Mouse (Mus musculus) forebrain, embryonic 11.5 days (tissue): Measurements from ENCODE around the gene Ank3. TPM values are rescaled to one million over a fixed set of nuclear protein-coding genes. Genes with fewer than 3 reads are reported as not detected.

ENCODE experiments used
- ATAC-seq: fragments of 200-750 bp; cut with Nextera tagmentation; replicated peaks from 2 replicates; pipeline ENCODE4 v1.8.0; 2017; ENCODE audit warnings: moderate TSS enrichment; ENCODE audit not compliant: low FRiP score
- DNase-seq: peaks from one replicate; pipeline ENCODE4 v3.0.0-alpha.2; 2017; ENCODE audit warnings: low spot score
- H3K27ac ChIP-seq: fragments of 300-500 bp; sonication (generic); 2 replicates; pipeline ENCODE4 v1.5.1; 2014; ENCODE audit warnings: low read depth, low read length
- H3K27me3 ChIP-seq: fragments of 300-500 bp; sonication (generic); 2 replicates; pipeline ENCODE4 v1.6.1; 2014; ENCODE audit warnings: mild to moderate bottlenecking, low read length, mixed read lengths; ENCODE audit not compliant: control insufficient read depth, insufficient read depth
- H3K36me3 ChIP-seq: fragments of 300-500 bp; sonication (generic); 2 replicates; pipeline ENCODE4 v1.6.1; 2014; ENCODE audit warnings: mild to moderate bottlenecking, low read length, moderate library complexity, mixed read lengths; ENCODE audit not compliant: control insufficient read depth, insufficient read depth
- H3K4me1 ChIP-seq: fragments of 300-500 bp; sonication (generic); replicated peaks from 2 replicates; pipeline ENCODE4 v1.6.1; 2014; ENCODE audit warnings: low read length, mixed read lengths; ENCODE audit not compliant: control insufficient read depth, insufficient read depth
- H3K4me2 ChIP-seq: fragments of 300-500 bp; sonication (generic); 2 replicates; pipeline ENCODE4 v1.6.1; 2014; ENCODE audit warnings: low read depth, mild to moderate bottlenecking, low read length, moderate library complexity, mixed read lengths; ENCODE audit not compliant: severe bottlenecking
- H3K4me3 ChIP-seq: fragments of 300-500 bp; sonication (generic); 2 replicates; pipeline ENCODE4 v1.5.1; 2014; ENCODE audit warnings: low read depth, low read length
- H3K9ac ChIP-seq: fragments of 300-500 bp; sonication (generic); 2 replicates; pipeline ENCODE4 v1.6.1; 2014; ENCODE audit warnings: low read length
- H3K9me3 ChIP-seq: fragments of 300-500 bp; sonication (generic); 2 replicates; pipeline ENCODE4 v1.6.1; 2016; ENCODE audit warnings: low read length, mixed read lengths; ENCODE audit not compliant: control insufficient read depth
- WGBS: fragments of 180-500 bp; shearing (Covaris S2); extraction: QIAGEN DNeasy Blood & Tissue Kit; methylation state at CpG from one replicate; pipeline ENCODE4 v1.1.7; 2014; 5-methylcytosine and 5-hydroxymethylcytosine counted together
- polyA plus RNA-seq: library from polyadenylated mRNA; unstranded; fragments of >200 nt; fragmentation: Nextera tagmentation; extraction: Ambion mirVana; gene quantifications from 2 replicates; pipeline ENCODE4 v1.2.1, GENCODE M21; 2014

Gene Ank3
- polyA plus RNA-seq, 1 experiment from 2014 or later = 44.5 TPM

- WGBS = 84% methylated on average over 4 of the region's 4 CpGs
- Histone ChIP-seq H3K27me3 (no peaks in the 10 kb centered on the region), H3K9me3 (no peaks in the 10 kb centered on the region), H3K9ac (no peak overlapping the region), H3K36me3 (no peaks in the 10 kb centered on the region), H3K27ac (no peak overlapping the region), H3K4me3 (no peak overlapping the region), H3K4me1 (no peaks in the 10 kb centered on the region), H3K4me2 (no peak overlapping the region)
- no peak for DNase-seq
- no peak for ATAC-seq
These were observed 358.5 kb downstream of the Ank3 start for GRCm38 (mm10) chr10:69756956-69757672.

DNA sequence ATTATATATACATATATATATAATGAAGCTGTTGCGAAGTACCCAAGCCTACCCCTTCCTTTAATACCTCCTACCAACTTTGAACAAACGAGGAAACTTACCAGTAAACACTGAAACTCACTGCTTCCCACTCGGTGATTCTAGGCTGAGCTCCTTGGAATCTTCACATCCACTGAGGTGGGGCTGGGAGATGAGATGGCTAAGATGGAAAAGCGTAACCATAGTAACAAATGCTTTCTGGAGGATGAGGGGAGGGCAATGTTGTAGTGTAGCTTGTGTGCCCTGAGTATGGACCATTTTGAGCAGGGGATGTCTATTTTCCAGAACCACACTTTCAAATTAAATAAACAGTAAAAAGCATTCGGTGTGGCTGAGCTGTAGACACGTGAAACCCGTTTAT lies 364.4 kb downstream of the Ank3 start:
- WGBS = 80% methylated on average over 7 of the region's 7 CpGs
- ATAC-seq = no peak

GRCm38 (mm10) chr10:69764402-69764801 lies 365.8 kb downstream of the Ank3 start:
- H3K4me1 ChIP-seq = no peaks in the 10 kb centered on the region
- no peak for DNase-seq
- no peak overlapping the region for H3K9ac ChIP-seq
- H3K36me3 ChIP-seq = no peaks in the 10 kb centered on the region
- no peaks in the 10 kb centered on the region for H3K27me3 ChIP-seq
- no peak overlapping the region for H3K4me3 ChIP-seq
- no peak overlapping the region for H3K27ac ChIP-seq
- ATAC-seq = no peak
- WGBS = 71% methylated on average over 4 of the region's 4 CpGs
- H3K9me3 ChIP-seq = no peaks in the 10 kb centered on the region
- no peak overlapping the region for H3K4me2 ChIP-seq

More for the DNA sequence above, 364.4 kb downstream of the Ank3 start:
- Histone ChIP-seq H3K27ac (no peak overlapping the region), H3K9ac (no peak overlapping the region), H3K4me2 (0 out of 2 replicates have a peak overlapping the region, but pooled peaks have one; percentile 8), H3K4me3 (no peak overlapping the region), H3K27me3 (no peaks in the 10 kb centered on the region), H3K36me3 (no peaks in the 10 kb centered on the region), H3K4me1 (no peaks in the 10 kb centered on the region), H3K9me3 (no peaks in the 10 kb centered on the region)
- DNase-seq = no peak

- ATAC-seq = no peak
- DNase-seq = no peak
- H3K4me2 ChIP-seq = no peak overlapping the region
These were observed 378.6 kb downstream of the Ank3 start for GRCm38 (mm10) chr10:69777065-69777645.

DNA sequence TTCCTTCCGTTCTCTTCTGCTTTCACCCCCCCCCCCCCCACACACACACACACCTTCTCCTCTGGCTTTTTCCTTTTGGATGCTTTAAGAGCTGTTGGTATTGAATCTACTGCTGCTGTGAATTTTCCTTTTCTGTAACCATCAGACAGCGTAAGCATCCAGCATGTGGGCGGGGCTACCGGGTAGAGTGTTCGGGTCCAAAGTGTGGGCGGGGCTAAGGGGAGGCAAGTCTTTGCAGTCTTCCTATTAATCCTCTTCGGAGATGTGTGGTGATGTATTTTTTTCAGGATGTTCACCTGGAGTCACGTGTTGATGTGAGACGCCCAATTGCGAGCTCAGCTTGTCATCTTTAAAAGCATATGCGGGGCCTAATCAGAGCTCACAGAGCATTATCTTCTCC lies 379.2 kb downstream of the Ank3 start:
- H3K9me3 ChIP-seq = no peaks in the 10 kb centered on the region
- no peaks in the 10 kb centered on the region for H3K27me3 ChIP-seq
- no peak overlapping the region for H3K27ac ChIP-seq
- H3K4me3 ChIP-seq = no peak overlapping the region
- ATAC-seq = no peak
- H3K9ac ChIP-seq = no peak overlapping the region
- H3K4me2 ChIP-seq = no peak overlapping the region
- WGBS = 79% methylated on average over 11 of the region's 11 CpGs
- H3K4me1 ChIP-seq = no peaks in the 10 kb centered on the region
- no peaks in the 10 kb centered on the region for H3K36me3 ChIP-seq
- DNase-seq = no peak

More at GRCm38 (mm10) chr10:69777065-69777645, 378.6 kb downstream of the Ank3 start:
- WGBS = 91% methylated on average over 12 of the region's 12 CpGs
- Histone ChIP-seq H3K4me1 (no peaks in the 10 kb centered on the region), H3K9ac (no peak overlapping the region), H3K27me3 (no peaks in the 10 kb centered on the region), H3K36me3 (no peaks in the 10 kb centered on the region), H3K9me3 (no peaks in the 10 kb centered on the region), H3K4me3 (no peak overlapping the region), H3K27ac (no peak overlapping the region)

DNA sequence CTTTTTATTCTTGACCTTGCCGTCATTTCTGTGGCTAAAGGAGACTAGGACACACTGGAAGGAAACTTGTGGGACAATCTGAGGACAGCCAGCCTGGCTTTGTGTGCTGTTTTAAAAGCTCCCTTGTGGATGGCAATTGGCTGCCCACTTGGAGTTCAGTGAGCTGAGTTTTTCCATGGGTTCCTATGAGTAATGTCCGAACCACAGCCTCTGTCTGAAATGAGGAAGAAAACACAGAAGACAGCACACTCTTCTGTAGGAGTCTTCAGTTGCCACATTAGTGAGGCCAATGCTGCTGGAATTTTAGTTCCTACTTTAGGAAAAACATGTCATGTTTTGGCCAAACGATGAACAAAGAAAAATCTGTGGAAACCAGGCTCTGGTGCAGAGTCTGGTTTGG lies 380.7 kb downstream of the Ank3 start:
- 85% methylated on average over 3 of the region's 3 CpGs for WGBS
- H3K36me3 ChIP-seq = no peaks in the 10 kb centered on the region
- H3K4me2 ChIP-seq = no peak overlapping the region
- DNase-seq = no peak
- no peak for ATAC-seq
- no peak overlapping the region for H3K9ac ChIP-seq
- no peaks in the 10 kb centered on the region for H3K27me3 ChIP-seq
- no peak overlapping the region for H3K27ac ChIP-seq
- H3K4me3 ChIP-seq = no peak overlapping the region
- H3K9me3 ChIP-seq = no peaks in the 10 kb centered on the region
- no peaks in the 10 kb centered on the region for H3K4me1 ChIP-seq

- peak; percentile 70 for DNase-seq
- no peaks in the 10 kb centered on the region; the same call in 1 of the 2 replicates for H3K4me1 ChIP-seq
- no peaks in the 10 kb centered on the region for H3K27me3 ChIP-seq
- no peak overlapping the region for H3K4me3 ChIP-seq
- no peak overlapping the region for H3K9ac ChIP-seq
- H3K36me3 ChIP-seq = no peaks in the 10 kb centered on the region
- H3K27ac ChIP-seq = no peak overlapping the region
- WGBS = 28% methylated on average over 8 of the region's 8 CpGs
- ATAC-seq = 0 out of 2 replicates have a peak, but pooled peaks have one; percentile 53
- no peaks in the 10 kb centered on the region for H3K9me3 ChIP-seq
- no peak overlapping the region for H3K4me2 ChIP-seq
These were observed 382.9 kb downstream of the Ank3 start for GRCm38 (mm10) chr10:69781491-69781890.

GRCm38 (mm10) chr10:69785235-69785634 lies 386.7 kb downstream of the Ank3 start:
- Histone ChIP-seq H3K4me3 (no peak overlapping the region), H3K9me3 (no peaks in the 10 kb centered on the region), H3K4me2 (no peak overlapping the region), H3K27me3 (no peaks in the 10 kb centered on the region), H3K36me3 (no peaks in the 10 kb centered on the region), H3K9ac (no peak overlapping the region), H3K27ac (no peak overlapping the region), H3K4me1 (peaks cover 6% of the 10 kb centered on the region; the same call in 1 of the 2 replicates)
- ATAC-seq = no peak
- WGBS = 63% methylated on average over 7 of the region's 7 CpGs
- no peak for DNase-seq

- no peak overlapping the region for H3K4me2 ChIP-seq
- no peak overlapping the region for H3K4me3 ChIP-seq
- H3K4me1 ChIP-seq = peaks cover 6% of the 10 kb centered on the region; the same call in 1 of the 2 replicates
- no peaks in the 10 kb centered on the region for H3K9me3 ChIP-seq
- no peak for DNase-seq
- H3K27ac ChIP-seq = no peak overlapping the region
- ATAC-seq = no peak
- no peaks in the 10 kb centered on the region for H3K36me3 ChIP-seq
- WGBS = 73% methylated on average over 8 of the region's 8 CpGs
- no peaks in the 10 kb centered on the region for H3K27me3 ChIP-seq
- H3K9ac ChIP-seq = no peak overlapping the region
These were observed 387.1 kb downstream of the Ank3 start for GRCm38 (mm10) chr10:69785692-69786091.
